Mouse (Mus musculus): ENCODE data around the gene Isoc2a. TPM values are rescaled to one million over a fixed set of nuclear protein-coding genes. Genes with fewer than 3 reads are reported as not detected.

Gene Isoc2a
- total and polyA plus RNA-seq, 2 experiments from 2014 or later, result 1.4 to 15.2 TPM

- H3K36me3 ChIP-seq (replicated peaks; ENCODE audit: control insufficient read depth, insufficient read depth, low read length), result no peaks in the 10 kb centered on the region
- H3K9me3 ChIP-seq (replicated peaks; ENCODE audit: control insufficient read depth, low read length), result no peaks in the 10 kb centered on the region
- TF ChIP-seq EP300 (IDR thresholded peaks at IDR 0.05; ENCODE audit: low read depth) (no peak), CTCF (IDR thresholded peaks at IDR 0.05; ENCODE audit: low read depth) (peak; percentile 57)
- H3K4me2 ChIP-seq (ENCODE audit: low read depth, low read length), result peak overlapping the region; percentile 71
- WGBS, result 59% methylated on average over 5 of the region's 5 CpGs
- peaks cover 20% of the 10 kb centered on the region for H3K4me1 ChIP-seq (ENCODE audit: control insufficient read depth, insufficient read depth)
- ATAC-seq (ENCODE audit: insufficient read depth, low read depth) (no peak), DNase-seq (ENCODE audit: low spot score) (peak; percentile 42)
- peak overlapping the region; percentile 58; the same call in 1 of the 2 replicates for H3K4me3 ChIP-seq (ENCODE audit: low read depth, low read length)
- H3K27me3 ChIP-seq (ENCODE audit: control insufficient read depth, insufficient read depth, low read length), result no peaks in the 10 kb centered on the region
- H3K9ac ChIP-seq (replicated peaks; ENCODE audit: low read depth, low read length), result no peak overlapping the region
- peak overlapping the region; percentile 71; the same call in 1 of the 2 replicates for H3K27ac ChIP-seq (ENCODE audit: low read depth)
Measured at GRCm38 (mm10) chr7:4865090-4865489, 11.9 kb upstream of the Isoc2a start.

DNA sequence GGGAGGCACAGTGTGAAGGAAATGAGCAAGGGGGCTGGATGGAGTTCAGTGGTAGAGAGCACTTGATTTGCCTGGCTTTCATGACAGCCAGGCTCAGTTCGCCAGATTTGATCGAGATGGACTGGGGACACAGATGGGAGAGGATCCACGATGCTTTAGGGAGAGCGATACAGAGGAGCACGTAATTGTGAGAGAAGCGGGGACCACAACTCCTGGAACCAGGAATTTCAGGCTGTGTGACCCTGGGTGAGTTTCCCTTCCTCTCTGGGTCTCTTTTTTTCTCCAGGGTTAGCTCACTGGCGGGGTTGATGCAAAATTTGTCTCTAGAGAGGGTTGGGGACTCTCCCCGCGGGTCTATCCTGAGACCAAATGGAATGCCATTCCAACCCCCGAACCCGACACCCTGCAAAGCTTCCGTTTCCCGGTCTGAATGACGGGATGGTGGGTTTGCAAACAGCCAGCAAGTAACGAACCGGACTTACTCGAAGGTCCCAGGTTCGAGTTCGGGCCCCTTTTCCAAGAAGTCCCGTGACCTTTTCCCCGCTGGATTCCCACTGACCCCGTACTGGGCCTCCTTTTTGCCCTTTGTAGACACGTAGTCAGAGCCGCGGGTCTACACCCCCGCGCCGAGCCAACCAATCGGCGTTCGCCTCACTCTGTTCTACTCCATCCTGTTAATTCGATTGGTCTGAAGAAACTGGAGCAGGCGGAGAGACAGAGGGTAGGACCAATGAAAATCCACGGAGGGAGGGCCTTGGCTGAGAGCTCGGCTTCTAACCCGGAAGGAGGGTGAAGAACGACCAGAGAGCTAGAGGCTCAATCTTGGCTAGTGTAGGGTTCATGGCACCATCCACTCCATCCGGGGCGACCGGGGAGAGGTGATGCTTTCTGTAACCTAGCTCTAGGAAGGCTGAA is 11.1 kb upstream of the Isoc2a start:
- H3K4me3 ChIP-seq (ENCODE audit: low read depth, low read length), result peak overlapping the region; percentile 58
- H3K9ac ChIP-seq (replicated peaks; ENCODE audit: low read depth, low read length), result peak overlapping the region; percentile 63
- DNase-seq (ENCODE audit: low spot score) (peak; percentile 98), ATAC-seq (ENCODE audit: insufficient read depth, low read depth) (peak; percentile 100)
- H3K4me1 ChIP-seq (ENCODE audit: control insufficient read depth, insufficient read depth), result peaks cover 20% of the 10 kb centered on the region
- peak overlapping the region; percentile 86 for H3K27ac ChIP-seq (ENCODE audit: low read depth)
- no peaks in the 10 kb centered on the region for H3K36me3 ChIP-seq (replicated peaks; ENCODE audit: control insufficient read depth, insufficient read depth, low read length)
- H3K27me3 ChIP-seq (ENCODE audit: control insufficient read depth, insufficient read depth, low read length), result no peaks in the 10 kb centered on the region
- WGBS, result 3% methylated on average over 40 of the region's 40 CpGs
- TF ChIP-seq EP300 (IDR thresholded peaks at IDR 0.05; ENCODE audit: low read depth), result no peak
- no peak for TF ChIP-seq CTCF (IDR thresholded peaks at IDR 0.05; ENCODE audit: low read depth)
- peak overlapping the region; percentile 71 for H3K4me2 ChIP-seq (ENCODE audit: low read depth, low read length)
- no peaks in the 10 kb centered on the region for H3K9me3 ChIP-seq (replicated peaks; ENCODE audit: control insufficient read depth, low read length)

DNA sequence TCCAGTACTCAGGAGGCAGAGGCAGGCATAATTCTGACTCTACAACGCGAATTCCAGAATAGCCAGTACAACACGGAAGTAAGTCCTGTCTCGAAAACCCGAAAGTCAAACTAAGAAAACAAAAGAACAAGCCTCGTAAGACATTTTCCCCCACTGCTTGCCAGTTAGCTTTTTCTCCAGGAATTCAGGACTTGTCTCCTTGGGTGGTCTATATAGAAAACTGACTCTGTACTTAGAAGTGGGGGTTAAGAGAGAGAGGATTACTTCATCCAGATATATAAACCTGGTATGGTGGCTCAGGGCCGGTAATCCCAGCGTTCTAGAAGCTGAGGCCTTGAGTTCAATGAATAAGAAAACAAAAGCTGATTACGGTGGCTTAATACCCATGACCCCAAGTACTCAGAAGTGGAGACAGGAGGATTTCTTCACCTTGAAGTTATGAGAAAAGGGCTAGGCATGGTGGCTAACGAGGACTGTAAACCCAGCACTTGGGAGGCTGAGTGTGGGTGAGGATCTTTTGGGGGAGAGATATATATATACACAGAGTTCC is 10.2 kb upstream of the Isoc2a start:
- Histone ChIP-seq H3K9me3 (replicated peaks; ENCODE audit: control insufficient read depth, low read length) (no peaks in the 10 kb centered on the region), H3K27ac (ENCODE audit: low read depth) (peak overlapping the region; percentile 86), H3K9ac (replicated peaks; ENCODE audit: low read depth, low read length) (peak overlapping the region; percentile 63), H3K4me1 (ENCODE audit: control insufficient read depth, insufficient read depth) (peaks cover 20% of the 10 kb centered on the region), H3K27me3 (ENCODE audit: control insufficient read depth, insufficient read depth, low read length) (no peaks in the 10 kb centered on the region), H3K36me3 (replicated peaks; ENCODE audit: control insufficient read depth, insufficient read depth, low read length) (no peaks in the 10 kb centered on the region), H3K4me3 (ENCODE audit: low read depth, low read length) (peak overlapping the region; percentile 58), H3K4me2 (ENCODE audit: low read depth, low read length) (peak overlapping the region; percentile 71)
- peak; percentile 14 for DNase-seq (ENCODE audit: low spot score)
- ATAC-seq (ENCODE audit: insufficient read depth, low read depth), result no peak
- TF ChIP-seq EP300 (IDR thresholded peaks at IDR 0.05; ENCODE audit: low read depth), result no peak
- TF ChIP-seq CTCF (IDR thresholded peaks at IDR 0.05; ENCODE audit: low read depth), result no peak
- WGBS, result 46% methylated on average over 10 of the region's 10 CpGs

GRCm38 (mm10) chr7:4870133-4870532 is 6.8 kb upstream of the Isoc2a start, which contains the start of gene Isoc2b:
Isoc2b (minus strand) TSS chr7:4870258.
- DNase-seq (ENCODE audit: low spot score), result no peak
- TF ChIP-seq EP300 (IDR thresholded peaks at IDR 0.05; ENCODE audit: low read depth) (no peak), CTCF (IDR thresholded peaks at IDR 0.05; ENCODE audit: low read depth) (no peak)
- Histone ChIP-seq H3K27me3 (ENCODE audit: control insufficient read depth, insufficient read depth, low read length) (no peaks in the 10 kb centered on the region), H3K4me1 (ENCODE audit: control insufficient read depth, insufficient read depth) (peaks cover 16% of the 10 kb centered on the region), H3K4me3 (ENCODE audit: low read depth, low read length) (no peak within 1 kb of the TSS), H3K27ac (ENCODE audit: low read depth) (no peak within 1 kb of the TSS), H3K9ac (replicated peaks; ENCODE audit: low read depth, low read length) (no peak within 1 kb of the TSS), H3K36me3 (replicated peaks; ENCODE audit: control insufficient read depth, insufficient read depth, low read length) (no peaks in the 10 kb centered on the region), H3K9me3 (replicated peaks; ENCODE audit: control insufficient read depth, low read length) (no peaks in the 10 kb centered on the region), H3K4me2 (ENCODE audit: low read depth, low read length) (no peak within 1 kb of the TSS)
- no peak for ATAC-seq (ENCODE audit: insufficient read depth, low read depth)
- WGBS, result 48% methylated on average over 6 of the region's 6 CpGs

DNA sequence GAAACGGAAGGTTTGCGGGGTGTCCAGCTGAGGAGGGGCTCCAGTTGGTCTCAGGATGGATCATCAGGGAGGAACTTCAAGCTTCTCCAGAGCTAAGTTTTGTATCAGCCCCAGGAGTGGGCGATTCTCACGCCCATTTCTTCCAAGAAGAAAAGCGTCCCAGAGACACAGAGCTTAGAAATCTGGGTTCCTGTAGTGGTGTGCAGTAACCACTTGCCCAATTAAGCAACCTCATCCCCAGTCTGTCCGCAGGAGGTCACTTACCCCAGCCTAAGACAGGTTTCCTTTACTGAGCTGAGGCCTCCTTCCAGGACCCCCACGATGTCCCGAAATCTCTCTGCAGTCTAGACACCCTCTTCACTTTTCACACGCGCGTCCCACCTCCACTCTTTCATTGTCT is 273 bp downstream of the Isoc2a start:
- Histone ChIP-seq H3K9me3 (replicated peaks; ENCODE audit: control insufficient read depth, low read length) (no peaks in the 10 kb centered on the region), H3K36me3 (replicated peaks; ENCODE audit: control insufficient read depth, insufficient read depth, low read length) (no peaks in the 10 kb centered on the region), H3K4me3 (ENCODE audit: low read depth, low read length) (peak overlapping the region; percentile 54), H3K9ac (replicated peaks; ENCODE audit: low read depth, low read length) (peak overlapping the region; percentile 57), H3K4me1 (ENCODE audit: control insufficient read depth, insufficient read depth) (peaks cover 12% of the 10 kb centered on the region; the same call in 1 of the 2 replicates), H3K4me2 (ENCODE audit: low read depth, low read length) (peak overlapping the region; percentile 69), H3K27me3 (ENCODE audit: control insufficient read depth, insufficient read depth, low read length) (no peaks in the 10 kb centered on the region), H3K27ac (ENCODE audit: low read depth) (peak overlapping the region; percentile 67)
- DNase-seq (ENCODE audit: low spot score) (no peak), ATAC-seq (ENCODE audit: insufficient read depth, low read depth) (peak; percentile 21; the same call in 1 of the 2 replicates)
- 8% methylated on average over 11 of the region's 11 CpGs for WGBS
- peak; percentile 28 for TF ChIP-seq EP300 (IDR thresholded peaks at IDR 0.05; ENCODE audit: low read depth)
- TF ChIP-seq CTCF (IDR thresholded peaks at IDR 0.05; ENCODE audit: low read depth), result no peak
